In genomic region chr17:10373727-10374126, GRCm38 (mm10) we compare ENCODE assay signal across 23 mouse cellular contexts. TPM values are rescaled to one million over a fixed set of nuclear protein-coding genes. Genes with fewer than 3 reads are reported as not detected.
A peak's percentile ranks its signal among the peaks of the same experiment; 100 is the strongest.
DNase-seq lines count a peak whose midpoint lies in the region; ATAC-seq and TF ChIP-seq lines count a peak whose summit lies in the region.
"Had no signal": no experiment of that assay in that cellular context is flagged by ENCODE, and none has a peak within 500 bp of the region (broad histone marks: within the 10 kb centered on the region; RNA-seq: fewer than 3 reads in every experiment).

No protein-coding gene starts in this region.

- no peak for DNase-seq in heart, embryonic 10.5 days (ENCODE audit: low spot score)
- DNase-seq in heart, adult 11 months, result no peak
- no peak for DNase-seq in heart, postnatal 0 days (ENCODE audit: low spot score)
- DNase-seq in heart, postnatal 25 days (ENCODE audit: low spot score), result no peak
- DNase-seq in thymus, postnatal 0 days (ENCODE audit: low spot score), result peak; percentile 30
- DNase-seq in thymus, adult 2 months, result no peak
- peak; percentile 48 for DNase-seq in retina, embryonic 14.5 days (ENCODE audit: low spot score)
- DNase-seq: B cell, adult 2 months; cerebellum, adult 18-20 months; gastrocnemius, postnatal 14 days; heart, postnatal 4 days; kidney, adult 18-20 months; liver, embryonic 13.5 days; thymus, postnatal 25 days had no signal

- H3K36me3 ChIP-seq in heart, embryonic 10.5 days, result no peaks in the 10 kb centered on the region
- no peaks in the 10 kb centered on the region for H3K36me3 ChIP-seq in heart, postnatal 0 days (replicated peaks; ENCODE audit: control insufficient read depth, insufficient read depth, low read length)
- H3K36me3 ChIP-seq in thymus, adult 2 months (ENCODE audit: control insufficient read depth, insufficient read depth, low read length), result no peaks in the 10 kb centered on the region
- H3K36me3 ChIP-seq: embryonic facial prominence, embryonic 13.5 days; limb, embryonic 13.5 days; liver, embryonic 13.5 days; lung, embryonic 15.5 days; midbrain, embryonic 12.5 days; neural tube, embryonic 13.5 days; stomach, embryonic 15.5 days had no signal

- no peaks in the 10 kb centered on the region for H3K27me3 ChIP-seq in heart, embryonic 10.5 days (ENCODE audit: insufficient read depth, poor library complexity, severe bottlenecking)
- no peaks in the 10 kb centered on the region for H3K27me3 ChIP-seq in heart, postnatal 0 days (ENCODE audit: control insufficient read depth, insufficient read depth, low read length)
- H3K27me3 ChIP-seq in thymus, adult 2 months (ENCODE audit: control insufficient read depth, insufficient read depth, low read length), result no peaks in the 10 kb centered on the region
- H3K27me3 ChIP-seq: embryonic facial prominence, embryonic 13.5 days; limb, embryonic 13.5 days; liver, embryonic 13.5 days; lung, embryonic 15.5 days; midbrain, embryonic 12.5 days; neural tube, embryonic 13.5 days; stomach, embryonic 15.5 days had no signal

- WGBS in heart, embryonic 10.5 days, result 38% methylated on average over 3 of the region's 3 CpGs
- 37% methylated on average over 3 of the region's 3 CpGs for WGBS in heart, postnatal 0 days
- 93% methylated on average over 3 of the region's 3 CpGs for WGBS in thymus, adult 2 months

- peak overlapping the region; percentile 62; the same call in 1 of the 2 replicates for H3K27ac ChIP-seq in heart, embryonic 10.5 days
- peak overlapping the region; percentile 47 for H3K27ac ChIP-seq in heart, postnatal 0 days (ENCODE audit: low read depth)
- no peak overlapping the region for H3K27ac ChIP-seq in thymus, adult 2 months (ENCODE audit: control insufficient read depth, insufficient read depth, low read length)
- H3K27ac ChIP-seq: embryonic facial prominence, embryonic 13.5 days; kidney, postnatal 0 days; limb, embryonic 13.5 days; liver, embryonic 13.5 days; lung, embryonic 15.5 days; macrophage; midbrain, embryonic 12.5 days; neural tube, embryonic 13.5 days; stomach, embryonic 15.5 days had no signal

- H3K4me3 ChIP-seq in heart, embryonic 10.5 days, result no peak overlapping the region
- H3K4me3 ChIP-seq in heart, postnatal 0 days (ENCODE audit: low read depth, low read length), result no peak overlapping the region
- no peak overlapping the region for H3K4me3 ChIP-seq in thymus, adult 2 months (ENCODE audit: control insufficient read depth, insufficient read depth, low read length)
- H3K4me3 ChIP-seq: embryonic facial prominence, embryonic 13.5 days; limb, embryonic 13.5 days; liver, embryonic 13.5 days; lung, embryonic 15.5 days; midbrain, embryonic 12.5 days; neural tube, embryonic 13.5 days; stomach, embryonic 15.5 days had no signal

- peaks cover 60% of the 10 kb centered on the region for H3K4me1 ChIP-seq in heart, embryonic 10.5 days
- peaks cover 51% of the 10 kb centered on the region for H3K4me1 ChIP-seq in heart, postnatal 0 days (ENCODE audit: control insufficient read depth, insufficient read depth)
- H3K4me1 ChIP-seq in thymus, adult 2 months (replicated peaks; ENCODE audit: control insufficient read depth, insufficient read depth, low read length), result no peaks in the 10 kb centered on the region
- H3K4me1 ChIP-seq: stomach, embryonic 15.5 days had no signal

- no peak overlapping the region for H3K4me2 ChIP-seq in heart, postnatal 0 days (ENCODE audit: low read depth, low read length)
- H3K4me2 ChIP-seq: embryonic facial prominence, embryonic 13.5 days; limb, embryonic 13.5 days; liver, embryonic 13.5 days; lung, embryonic 15.5 days; midbrain, embryonic 12.5 days; neural tube, embryonic 13.5 days; stomach, embryonic 15.5 days had no signal

- intact Hi-C loops in heart, postnatal 25 days (cut with DNase I), result loop anchor here (5.0 to 10.0 kb wide), 2 partner anchors 119 to 279 kb away; no protein-coding TSS in a partner anchor

- TF ChIP-seq CTCF in heart, postnatal 0 days (IDR thresholded peaks at IDR 0.05; ENCODE audit: low read depth), result no peak
- no peak for TF ChIP-seq CTCF in thymus, adult 2 months (IDR thresholded peaks at IDR 0.05; ENCODE audit: borderline replicate concordance, control insufficient read depth, extremely low read depth, insufficient read depth, low read length, poor library complexity)

- no peak for TF ChIP-seq POLR2A in thymus, adult 2 months (IDR thresholded peaks at IDR 0.05; ENCODE audit: control insufficient read depth, extremely low read depth, insufficient read depth, low read length, poor library complexity)

- H3K9me3 ChIP-seq in heart, embryonic 10.5 days, result no peaks in the 10 kb centered on the region
- H3K9me3 ChIP-seq in heart, postnatal 0 days (replicated peaks; ENCODE audit: control insufficient read depth, low read length), result no peaks in the 10 kb centered on the region
- H3K9me3 ChIP-seq: embryonic facial prominence, embryonic 13.5 days; limb, embryonic 13.5 days; liver, embryonic 13.5 days; lung, embryonic 15.5 days; midbrain, embryonic 12.5 days; neural tube, embryonic 13.5 days; stomach, embryonic 15.5 days had no signal

- H3K9ac ChIP-seq in heart, postnatal 0 days (replicated peaks; ENCODE audit: low read depth, low read length), result no peak overlapping the region
- H3K9ac ChIP-seq: embryonic facial prominence, embryonic 13.5 days; limb, embryonic 13.5 days; liver, embryonic 13.5 days; lung, embryonic 15.5 days; midbrain, embryonic 12.5 days; neural tube, embryonic 13.5 days; stomach, embryonic 15.5 days had no signal

- no peak for ATAC-seq in heart, postnatal 0 days (ENCODE audit: insufficient read depth, low read depth)
- no peak for ATAC-seq in frontal cortex, adult (ENCODE audit: low TSS enrichment)

- TF ChIP-seq EP300 in heart, postnatal 0 days (IDR thresholded peaks at IDR 0.05; ENCODE audit: low read depth), result no peak

RNA-seq across cellular contexts. Expression of gene Qk, which starts 54.1 kb away (rescaled TPM):
- 39.3 and 44.5 TPM in 2 replicates for polyA plus RNA-seq in heart, embryonic 10.5 days (2016; fragmentation: Nextera tagmentation; extraction: Ambion mirVana)
- 359 and 460 TPM in 2 replicates for total RNA-seq in heart, postnatal 0 days (2014; rRNA removed; ENCODE audit: low replicate concordance)
- 47.6 and 54.8 TPM in 2 replicates for polyA plus RNA-seq in heart, postnatal 0 days (2015; fragmentation: Nextera tagmentation; extraction: Ambion mirVana)
- 100 to 1,000 TPM; 444 to 447 TPM for total RNA-seq in heart, postnatal 25 days (2021)
- polyA plus RNA-seq in thymus, postnatal 0 days (2015; fragmentation: Nextera tagmentation; extraction: Ambion mirVana), result 14.0 and 16.8 TPM in 2 replicates
- polyA plus RNA-seq in thymus, adult 2 months (2012; rRNA removed), result 182 and 203 TPM in 2 replicates

Comparison
In these comparisons a context has a peak if more than half of its experiments do, and no peak if none do; other contexts are left out.
1. DNase-seq: peak in thymus, postnatal 0 days (single experiment) and retina, embryonic 14.5 days (single experiment); none in heart, embryonic 10.5 days (single experiment), heart, adult 11 months (single experiment), heart, postnatal 0 days (single experiment), heart, postnatal 25 days (single experiment) and thymus, adult 2 months (single experiment).